Mouse (Mus musculus) common myeloid progenitor, adult 5-6 weeks (primary cell): ENCODE results near the gene Pstpip1. TPM values are rescaled to one million over a fixed set of nuclear protein-coding genes. Genes with fewer than 3 reads are reported as not detected.

Experiments used
- ATAC-seq: replicated peaks from 2 replicates; pipeline ENCODE4 v1.8.0; 2016; ENCODE audit warnings: low read depth, mild to moderate bottlenecking, moderate TSS enrichment, inconsistent platforms; ENCODE audit not compliant: poor library complexity, severe bottlenecking
- total RNA-seq: library from RNA; stranded (forward); fragments of 200-1000, 187-1606 nt; gene quantifications from 2 replicates; pipeline ENCODE4 v1.2.3, GENCODE M21; 2017

The Pstpip1 gene
- total RNA-seq, 1 experiment from 2014 or later: 64.6 TPM

- no peak for ATAC-seq
These were observed 52.0 kb downstream of the Pstpip1 start for GRCm38 (mm10) chr9:56141776-56142175.

- no peak for ATAC-seq
These were observed 54.7 kb downstream of the Pstpip1 start for GRCm38 (mm10) chr9:56144366-56145003.

- no peak for ATAC-seq
These were observed 56.7 kb downstream of the Pstpip1 start for GRCm38 (mm10) chr9:56146326-56146923.

GRCm38 (mm10) chr9:56151745-56152481, 62.2 kb downstream of the Pstpip1 start:
- ATAC-seq: no peak

- no peak for ATAC-seq
These were observed 62.8 kb downstream of the Pstpip1 start for GRCm38 (mm10) chr9:56152482-56153007.

- no peak for ATAC-seq
These were observed 64.8 kb downstream of the Pstpip1 start for GRCm38 (mm10) chr9:56154572-56154971.

GRCm38 (mm10) chr9:56158077-56158476, 68.3 kb downstream of the Pstpip1 start:
- no peak for ATAC-seq

- ATAC-seq: no peak
These were observed 69.7 kb downstream of the Pstpip1 start for GRCm38 (mm10) chr9:56159456-56159855.

GRCm38 (mm10) chr9:56160341-56161141, 70.8 kb downstream of the Pstpip1 start:
- peak; percentile 89 for ATAC-seq

GRCm38 (mm10) chr9:56165377-56165776, 75.6 kb downstream of the Pstpip1 start, which contains the start of gene Tspan3:
Gene Tspan3 (minus strand): TSS chr9:56165477.
- ATAC-seq: no peak

- ATAC-seq: peak; percentile 85
These were observed 76.4 kb downstream of the Pstpip1 start for GRCm38 (mm10) chr9:56166161-56166560.

- no peak for ATAC-seq
These were observed 77.9 kb downstream of the Pstpip1 start for GRCm38 (mm10) chr9:56167690-56168089.

- ATAC-seq: no peak
These were observed 85.6 kb downstream of the Pstpip1 start for GRCm38 (mm10) chr9:56175316-56175715.

GRCm38 (mm10) chr9:56177354-56177753, 87.6 kb downstream of the Pstpip1 start:
- ATAC-seq: no peak

Other genes starting within 250 kb of the Pstpip1 start
- gene Scaper, start 151.8 kb upstream of the Pstpip1 start, total RNA-seq: 15.9 and 17.9 TPM in 2 replicates
- gene 4930563M21Rik, start 79.4 kb upstream of the Pstpip1 start, total RNA-seq: not detected in 2 replicates
- gene Rcn2, start 48.1 kb upstream of the Pstpip1 start, total RNA-seq: 61.2 and 66.6 TPM in 2 replicates
- 66.5 and 73.0 TPM in 2 replicates for gene Tspan3, start 75.5 kb downstream of the Pstpip1 start, total RNA-seq